Mouse (Mus musculus): Measurements from ENCODE around the gene Apoc1.

Gene Apoc1

GRCm38 (mm10) chr7:19705271-19705670 lies 12.8 kb upstream of the Apoc1 start:
- DNase-seq (ENCODE audit: low read depth, low spot score), result no peak

GRCm38 (mm10) chr7:19704475-19704874 lies 12.0 kb upstream of the Apoc1 start:
- no peak for DNase-seq (ENCODE audit: low read depth, low spot score)

DNA sequence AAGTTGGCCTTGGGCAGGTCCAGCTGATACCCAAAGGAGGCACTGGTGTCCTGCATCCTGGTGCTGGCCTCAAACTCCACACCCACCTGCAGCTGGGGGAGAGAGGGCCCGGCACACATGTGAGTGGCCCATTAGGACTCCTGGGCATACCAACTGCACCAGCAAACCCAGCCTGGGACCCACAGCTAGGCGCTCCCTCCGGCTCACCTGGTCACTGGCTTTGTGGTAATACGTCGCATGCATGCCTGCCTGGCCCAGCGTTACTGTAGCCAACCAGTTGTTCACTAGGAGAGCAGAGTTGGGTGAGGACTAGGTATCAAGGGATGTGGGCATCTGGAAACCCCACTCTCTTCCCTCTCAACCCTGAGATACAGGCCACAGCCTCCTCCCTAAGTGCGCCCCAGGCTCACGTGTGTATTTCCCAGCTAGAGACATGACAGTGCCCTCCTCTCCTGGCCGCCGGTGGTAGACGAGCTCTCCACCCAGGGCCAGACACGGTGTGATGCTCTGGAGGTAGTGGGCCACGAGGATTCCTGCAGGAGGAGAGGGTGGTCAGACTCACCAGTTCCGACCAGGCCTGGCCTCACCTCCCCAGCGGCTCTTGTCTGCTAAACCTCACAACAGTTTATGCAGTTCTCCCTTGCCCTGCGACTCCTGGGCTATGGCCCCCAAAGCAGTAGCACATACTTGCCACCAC lies 10.5 kb upstream of the Apoc1 start:
- no peak for DNase-seq (ENCODE audit: low read depth, low spot score)

- DNase-seq (ENCODE audit: low read depth, low spot score), result peak; percentile 82
These were observed 8.8 kb upstream of the Apoc1 start for GRCm38 (mm10) chr7:19701069-19701761.

- peak; percentile 75 for DNase-seq (ENCODE audit: low read depth, low spot score)
These were observed 8.0 kb upstream of the Apoc1 start for GRCm38 (mm10) chr7:19700299-19701068.

GRCm38 (mm10) chr7:19699827-19700148 lies 7.3 kb upstream of the Apoc1 start:
- no peak for DNase-seq (ENCODE audit: low read depth, low spot score)

DNA sequence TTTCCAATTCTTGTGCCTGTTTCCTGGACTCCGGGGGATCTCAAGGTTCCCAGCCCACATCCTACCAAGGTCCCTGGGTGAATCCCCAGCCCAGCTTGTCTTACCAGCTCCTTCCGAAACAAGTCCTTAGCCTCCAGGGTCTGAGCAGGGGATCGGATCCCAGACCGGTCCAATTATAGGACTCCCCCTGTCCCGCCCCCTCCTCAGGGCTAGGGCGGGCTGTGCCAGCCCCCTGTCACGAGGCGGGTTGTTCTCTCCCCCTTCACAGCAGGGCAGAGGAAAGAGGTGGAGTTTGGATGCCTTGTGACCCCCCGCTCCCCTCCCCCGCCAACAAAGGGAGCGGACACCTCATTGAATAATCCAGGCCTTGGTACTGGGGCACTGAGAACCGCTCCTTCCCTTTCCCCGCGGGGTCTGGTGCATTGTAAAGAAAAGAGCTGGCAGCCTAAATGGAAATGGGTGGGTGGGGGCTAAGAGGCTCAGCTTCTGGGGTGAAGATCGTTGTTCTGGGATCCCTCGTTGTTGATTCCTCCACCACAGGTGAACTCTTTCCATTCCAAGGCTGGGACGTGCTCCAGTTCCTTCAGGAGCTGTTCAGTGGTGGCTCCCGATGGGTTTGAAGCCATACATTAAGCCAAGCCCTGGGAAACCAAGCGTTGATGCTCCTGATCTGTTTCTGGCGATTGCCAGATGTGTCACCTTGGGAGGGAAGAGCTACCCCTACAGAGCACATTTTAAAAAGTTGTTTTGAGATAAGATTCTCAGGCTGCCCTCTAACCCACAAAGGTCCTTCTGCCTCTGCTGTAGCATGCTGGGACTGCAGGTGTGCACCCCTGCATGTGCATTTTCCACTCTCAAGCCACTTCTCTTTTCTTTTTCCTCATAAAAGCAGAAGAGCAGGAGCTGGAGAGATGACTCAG lies 6.7 kb upstream of the Apoc1 start, which contains the start of gene Apoe:
Gene Apoe, minus strand, starts transcription at position 282 of the 920 bp plus-strand sequence.
- peak; percentile 88 for DNase-seq (ENCODE audit: low read depth, low spot score)

DNA sequence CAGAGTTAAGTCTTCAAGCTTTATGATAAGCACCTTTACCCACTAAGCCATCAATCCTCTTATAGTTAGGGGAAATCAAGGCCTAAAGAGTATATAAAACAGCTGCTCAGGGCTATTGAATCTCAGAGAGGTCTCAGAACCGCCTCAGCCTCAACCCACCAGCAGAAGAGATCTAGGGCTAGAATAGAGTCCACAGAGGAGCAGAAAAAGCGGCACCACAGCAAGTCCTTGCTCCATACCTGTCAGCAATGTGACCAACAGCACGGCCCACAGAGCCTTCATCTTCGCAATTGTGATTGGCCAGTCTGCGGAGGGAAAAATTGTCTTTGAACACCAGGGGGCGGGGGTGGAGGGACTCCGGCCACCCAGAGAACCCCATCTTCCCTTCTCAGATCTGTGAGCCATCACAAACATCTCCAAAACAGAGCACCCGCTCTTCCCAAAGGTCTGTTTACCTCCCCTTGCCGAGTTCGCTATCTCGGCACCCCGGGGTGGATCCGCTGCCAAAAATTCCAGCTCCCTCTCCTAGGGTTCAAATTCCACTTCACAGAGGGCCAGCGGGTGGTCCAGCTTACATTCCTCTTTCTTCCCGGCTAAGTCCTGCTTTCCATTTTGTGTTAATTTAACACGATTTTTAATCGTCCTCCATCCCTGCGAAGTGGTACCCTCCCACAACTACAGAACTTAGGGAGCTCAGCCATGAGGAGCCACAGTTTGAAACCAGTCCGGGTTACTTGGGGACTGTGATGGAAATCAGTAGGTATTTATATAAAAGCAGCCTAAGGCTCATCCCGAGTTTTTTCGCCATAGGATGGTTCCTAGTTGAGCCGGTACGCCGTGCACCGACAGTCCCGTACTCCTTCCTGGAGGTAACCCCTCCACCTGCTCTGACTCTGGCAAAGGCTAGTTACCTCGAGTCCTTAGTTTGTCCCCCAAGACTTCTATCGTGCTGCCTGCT lies 5.8 kb upstream of the Apoc1 start:
- peak; percentile 70 for DNase-seq (ENCODE audit: low read depth, low spot score)

GRCm38 (mm10) chr7:19696336-19696873 lies 3.9 kb upstream of the Apoc1 start:
- peak; percentile 51 for DNase-seq (ENCODE audit: low read depth, low spot score)

DNA sequence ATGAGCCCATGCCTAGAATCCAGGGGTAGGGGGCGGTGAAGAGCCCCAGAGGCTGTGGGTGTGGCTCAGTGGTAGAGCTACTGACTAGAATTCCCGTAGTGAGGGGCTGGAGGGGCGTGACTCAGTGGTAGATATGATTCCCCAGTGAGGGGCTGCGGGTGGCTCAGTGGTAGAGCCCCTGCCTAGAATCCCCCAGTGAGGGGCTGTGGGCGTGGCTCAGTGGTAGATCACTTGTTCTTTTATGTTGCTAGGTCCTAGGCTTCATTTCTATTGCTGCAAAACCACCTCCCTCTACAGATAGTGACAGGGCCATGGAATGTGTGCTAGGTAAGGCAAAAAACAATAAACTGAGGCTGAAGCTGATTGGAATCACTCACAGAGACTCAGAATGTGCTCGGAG lies 3.4 kb upstream of the Apoc1 start:
- peak; percentile 49 for DNase-seq (ENCODE audit: low read depth, low spot score)

DNA sequence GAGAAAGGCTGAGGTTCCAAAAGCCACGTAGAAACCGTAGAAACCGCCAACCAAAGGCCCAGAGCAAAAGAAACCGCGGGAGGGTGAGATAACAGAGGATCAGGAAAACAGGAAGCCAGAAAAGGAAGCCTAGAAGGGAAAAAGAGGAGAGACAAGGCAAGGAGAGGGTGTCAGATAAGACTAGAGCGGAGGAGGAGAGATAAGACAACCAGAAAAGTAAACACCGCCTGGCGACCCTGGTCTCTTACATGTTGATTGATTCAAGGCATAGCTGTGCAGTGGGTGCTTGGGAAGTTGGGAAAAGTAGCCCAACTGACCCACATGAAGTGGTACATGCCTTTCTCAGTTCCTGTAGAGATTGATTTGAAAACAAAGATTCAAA lies 2.7 kb upstream of the Apoc1 start:
- no peak for DNase-seq (ENCODE audit: low read depth, low spot score)

GRCm38 (mm10) chr7:19694336-19695212 lies 2.1 kb upstream of the Apoc1 start:
- no peak for DNase-seq (ENCODE audit: low read depth, low spot score)

- DNase-seq (ENCODE audit: low read depth, low spot score), result no peak
These were observed 961 bp upstream of the Apoc1 start for GRCm38 (mm10) chr7:19693421-19693820.

- peak; percentile 56 for DNase-seq (ENCODE audit: low read depth, low spot score)
These were observed 1.0 kb downstream of the Apoc1 start for GRCm38 (mm10) chr7:19691434-19691833.

GRCm38 (mm10) chr7:19690845-19691244 lies 1.6 kb downstream of the Apoc1 start:
- DNase-seq (ENCODE audit: low read depth, low spot score), result no peak

DNA sequence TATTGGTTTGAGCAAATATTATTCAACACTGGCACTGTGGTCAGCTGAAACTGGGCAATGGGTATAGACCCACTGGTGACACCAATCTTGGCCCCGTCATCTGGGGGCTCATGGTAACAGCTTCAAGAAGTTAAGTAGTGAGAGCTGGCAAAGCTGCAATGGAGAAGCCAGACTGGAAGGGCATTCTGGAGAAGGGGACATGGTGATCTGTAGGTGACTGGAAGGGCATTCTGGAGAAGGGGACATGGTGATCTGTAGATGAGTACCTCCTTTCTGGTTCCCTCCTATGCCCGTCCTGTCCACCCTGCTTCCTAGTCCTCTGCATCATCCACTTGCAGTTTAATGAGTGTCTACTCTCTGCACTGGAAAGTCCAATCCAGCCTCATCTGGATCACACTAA lies 3.8 kb downstream of the Apoc1 start:
- DNase-seq (ENCODE audit: low read depth, low spot score), result no peak

DNA sequence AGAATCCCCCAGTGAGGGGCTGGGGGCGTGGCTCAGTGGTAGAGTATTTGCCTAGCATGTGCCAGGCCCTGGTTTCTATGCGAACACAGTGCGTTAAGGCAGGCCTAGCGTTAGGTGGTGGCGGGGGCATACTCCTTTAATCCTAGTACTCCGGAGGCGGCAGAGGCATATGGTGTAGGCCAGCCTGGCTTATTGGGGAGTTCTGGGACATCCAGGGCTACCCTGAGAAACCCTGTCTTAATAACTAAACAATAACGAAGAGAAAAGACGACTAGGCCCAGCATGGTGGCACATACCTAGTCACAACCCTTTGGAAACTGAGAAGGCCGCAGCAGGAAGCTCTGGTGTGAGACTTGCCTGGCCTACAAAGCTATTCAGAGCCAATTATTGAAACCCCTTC lies 4.4 kb downstream of the Apoc1 start:
- DNase-seq (ENCODE audit: low read depth, low spot score), result no peak

DNA sequence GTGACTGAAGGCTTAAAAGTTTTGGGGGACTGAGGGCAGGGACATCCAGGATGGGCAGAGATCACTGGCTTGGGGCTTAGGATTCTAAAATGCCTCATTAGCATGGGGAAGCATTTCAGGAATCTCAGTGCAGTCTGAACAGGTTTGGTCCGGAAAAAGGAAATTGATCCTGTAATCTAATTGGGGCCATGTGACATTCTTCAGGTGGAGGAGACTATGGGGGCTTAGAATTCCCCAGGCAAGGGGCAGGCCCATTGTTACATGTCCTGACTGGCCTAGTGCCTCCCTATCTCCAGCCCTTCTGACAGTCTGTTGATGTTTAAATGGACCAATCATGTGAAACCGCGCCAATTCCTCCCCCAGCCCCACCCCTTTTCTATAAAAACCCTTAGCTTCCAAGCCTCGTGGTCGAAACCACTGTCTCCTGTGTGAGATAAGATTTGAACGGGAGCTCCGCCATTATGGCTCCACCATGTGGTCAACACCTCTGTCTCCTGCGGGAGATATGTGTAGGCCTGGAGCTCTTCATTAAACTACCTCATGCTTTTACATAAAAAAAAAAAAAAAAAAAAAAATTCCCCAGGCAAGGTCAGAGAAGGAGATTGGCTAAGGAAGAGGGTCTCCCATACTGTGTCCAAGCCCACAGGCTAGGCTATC lies 5.4 kb downstream of the Apoc1 start:
- peak; percentile 86 for DNase-seq (ENCODE audit: low read depth, low spot score)

DNA sequence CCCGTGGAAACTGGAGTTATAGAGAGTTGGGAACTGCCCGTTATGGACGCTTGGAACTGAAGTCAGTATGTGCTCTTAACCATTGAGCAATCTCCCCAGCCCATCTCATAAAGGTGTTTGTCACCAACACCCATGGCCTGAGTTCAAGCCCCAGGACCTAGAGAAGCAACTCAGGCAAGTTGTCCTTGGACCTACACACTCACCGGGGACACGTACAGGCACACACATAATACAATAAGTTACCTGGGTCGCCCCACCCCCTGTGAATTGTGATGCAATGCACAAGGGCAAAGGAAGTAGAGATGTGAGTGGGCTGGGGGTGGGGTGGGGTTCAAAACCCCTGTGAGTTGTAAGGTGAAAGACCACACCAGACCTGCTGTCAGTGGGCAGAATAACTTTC lies 5.9 kb downstream of the Apoc1 start:
- no peak for DNase-seq (ENCODE audit: low read depth, low spot score)

Measured in ES-CJ7 (cell line).